Mouse (Mus musculus) right cerebral cortex, adult 18-20 months (tissue): ENCODE measurements around the gene P3h4.

ENCODE experiments used
- DNase-seq: peaks from one replicate; pipeline ENCODE4 v3.0.0; 2022; ENCODE audit warnings: mixed read lengths

The P3h4 gene

GRCm38 (mm10) chr11:100408076-100408834 lies 6.4 kb downstream of the P3h4 start:
- peak; percentile 65 for DNase-seq

GRCm38 (mm10) chr11:100406995-100407705 lies 7.5 kb downstream of the P3h4 start:
- no peak for DNase-seq

- no peak for DNase-seq
Observed at GRCm38 (mm10) chr11:100406273-100406672, 8.4 kb downstream of the P3h4 start.

- no peak for DNase-seq
Observed at GRCm38 (mm10) chr11:100404456-100405074, 10.1 kb downstream of the P3h4 start.

DNA sequence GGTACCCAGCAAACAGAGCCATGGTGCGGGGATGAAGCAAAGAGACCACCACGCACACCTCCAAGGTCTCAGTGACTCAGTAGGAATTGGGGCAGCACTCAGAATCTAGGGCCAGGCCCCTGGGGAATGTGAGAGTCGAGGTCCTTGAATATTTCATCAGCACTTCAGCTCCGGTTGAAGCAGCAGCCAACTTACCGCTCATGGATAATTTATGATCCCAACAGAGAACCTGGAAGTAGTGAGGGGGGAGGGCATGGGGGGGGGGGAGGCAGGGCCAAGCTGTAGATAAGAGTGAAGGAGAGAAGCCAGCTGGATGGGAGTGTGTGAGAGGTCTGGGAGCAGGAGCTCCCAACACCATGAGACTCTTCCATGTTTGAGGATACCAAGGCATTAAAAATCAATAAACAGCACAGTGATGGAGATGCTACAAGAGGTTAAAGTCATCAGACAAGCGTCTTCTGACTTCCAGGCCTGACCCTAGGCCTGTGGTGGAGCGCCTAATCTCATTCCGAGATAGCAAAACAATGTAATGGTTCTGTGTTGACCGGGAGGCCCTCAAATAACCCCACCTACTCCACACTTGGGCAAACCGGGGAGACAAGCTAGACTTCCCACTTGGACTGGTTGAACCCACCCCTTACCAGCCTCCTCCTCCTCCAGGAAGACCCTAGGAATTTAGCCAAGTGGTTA lies 11.0 kb downstream of the P3h4 start:
- DNase-seq: no peak

GRCm38 (mm10) chr11:100402682-100403081 lies 12.0 kb downstream of the P3h4 start:
- DNase-seq: no peak

GRCm38 (mm10) chr11:100402240-100402639 lies 12.4 kb downstream of the P3h4 start:
- DNase-seq: no peak

DNA sequence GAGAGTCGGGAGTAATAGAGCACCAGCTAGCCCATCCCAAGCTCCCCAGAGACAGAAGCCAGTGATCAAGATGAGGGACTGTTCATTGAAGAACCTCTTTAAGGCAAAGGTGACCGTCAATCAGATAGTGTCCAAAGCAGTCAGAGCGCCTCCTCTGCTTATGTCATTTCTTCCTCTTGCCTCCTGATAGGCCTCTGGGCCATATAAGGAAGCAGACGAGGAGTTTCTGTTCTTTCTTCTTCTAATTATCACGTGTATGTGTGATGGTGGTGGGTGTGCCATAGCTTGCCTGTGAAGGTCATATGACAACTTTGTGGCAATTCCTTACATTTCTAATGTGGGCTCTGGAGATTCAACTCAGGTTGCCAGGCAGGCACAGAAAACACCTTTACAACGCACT lies 13.8 kb downstream of the P3h4 start:
- DNase-seq: no peak

DNA sequence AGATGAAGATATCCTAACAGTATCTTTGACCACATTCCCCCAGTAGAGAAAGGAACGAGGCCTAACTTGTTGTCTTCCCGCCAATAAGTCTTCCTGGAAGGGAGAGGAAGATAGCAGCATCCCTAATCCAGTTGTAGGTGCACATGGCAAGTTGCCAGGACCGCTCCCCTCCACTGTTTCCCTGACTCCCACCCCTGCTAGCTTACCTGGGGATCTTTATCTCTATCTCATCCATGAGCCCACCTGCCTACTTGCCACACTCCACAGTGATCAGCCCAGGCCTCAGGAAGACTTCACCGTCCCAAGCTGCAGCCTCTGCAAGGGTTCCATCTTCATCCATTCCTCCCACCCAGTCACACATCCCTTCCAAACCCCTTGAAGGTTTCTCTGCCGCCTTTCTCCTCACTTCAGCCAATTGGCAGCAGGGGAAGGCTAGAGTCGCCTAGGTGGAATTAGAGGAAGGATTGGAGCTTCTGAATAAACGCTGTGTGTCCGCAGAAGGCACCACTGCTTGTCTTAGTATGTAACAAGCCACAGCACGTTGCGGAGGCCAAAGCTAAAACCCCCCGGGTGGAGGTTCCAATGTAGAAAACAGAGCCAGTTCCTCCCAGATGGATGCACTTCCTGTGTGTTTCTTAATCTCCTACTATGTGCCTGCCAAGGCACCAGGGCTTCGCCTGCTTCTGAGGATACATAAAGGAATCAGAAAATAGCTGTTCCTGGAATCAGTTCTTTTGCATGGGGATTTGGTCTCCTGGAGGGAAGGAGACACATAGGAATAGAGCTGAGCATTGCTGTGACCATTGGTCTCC lies 14.7 kb downstream of the P3h4 start:
- DNase-seq: no peak

GRCm38 (mm10) chr11:100399320-100399719 lies 15.3 kb downstream of the P3h4 start:
- DNase-seq: no peak

DNA sequence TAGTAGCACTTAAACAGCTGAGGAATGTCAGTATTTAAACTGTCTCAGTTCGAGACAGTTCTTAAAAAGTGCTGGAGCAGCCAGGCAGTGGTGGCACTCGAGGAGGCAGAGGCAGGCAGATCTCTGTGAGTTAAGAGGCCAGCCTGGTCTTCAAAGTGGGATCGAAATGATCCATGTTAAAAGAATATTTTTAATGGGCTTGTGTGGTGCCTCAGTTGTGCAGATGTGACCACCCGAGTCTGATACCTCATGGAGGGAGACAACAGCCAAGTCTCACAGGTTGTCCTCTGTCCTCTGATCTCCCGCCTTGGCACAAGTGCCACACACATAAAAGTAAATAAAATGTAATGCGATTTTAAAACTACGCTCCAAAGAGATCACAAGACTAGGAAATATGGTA lies 16.1 kb downstream of the P3h4 start:
- DNase-seq: no peak

GRCm38 (mm10) chr11:100397600-100398389 lies 16.8 kb downstream of the P3h4 start, which contains the start of gene Jup:
Gene Jup (minus strand): TSS chr11:100397763.
- DNase-seq: peak; percentile 100

GRCm38 (mm10) chr11:100396886-100397599 lies 17.6 kb downstream of the P3h4 start:
- DNase-seq: peak; percentile 55

- DNase-seq: peak; percentile 60
Observed at GRCm38 (mm10) chr11:100395861-100396631, 18.6 kb downstream of the P3h4 start.

GRCm38 (mm10) chr11:100395200-100395599 lies 19.4 kb downstream of the P3h4 start:
- no peak for DNase-seq

GRCm38 (mm10) chr11:100394353-100395074 lies 20.1 kb downstream of the P3h4 start:
- DNase-seq: no peak

DNA sequence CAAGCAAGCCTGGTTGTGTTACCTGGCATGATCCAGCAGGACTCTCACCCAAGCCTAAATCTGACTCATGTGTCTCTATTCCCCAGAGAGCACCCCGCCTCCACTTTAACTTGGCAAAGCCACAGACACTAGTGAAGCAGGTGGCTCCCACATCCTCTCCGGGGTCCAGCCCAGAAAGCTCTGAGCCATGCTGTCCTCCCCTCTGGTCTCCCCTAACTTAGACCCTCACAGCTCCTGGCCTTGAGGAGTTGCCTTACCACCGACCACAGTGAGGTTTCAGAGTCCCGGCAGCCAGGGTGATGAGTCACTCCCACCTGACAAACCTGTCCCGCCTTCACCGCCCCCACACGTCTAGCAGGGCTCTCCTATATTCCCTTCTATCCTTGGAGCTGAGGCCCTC lies 20.9 kb downstream of the P3h4 start:
- DNase-seq: peak; percentile 56

DNA sequence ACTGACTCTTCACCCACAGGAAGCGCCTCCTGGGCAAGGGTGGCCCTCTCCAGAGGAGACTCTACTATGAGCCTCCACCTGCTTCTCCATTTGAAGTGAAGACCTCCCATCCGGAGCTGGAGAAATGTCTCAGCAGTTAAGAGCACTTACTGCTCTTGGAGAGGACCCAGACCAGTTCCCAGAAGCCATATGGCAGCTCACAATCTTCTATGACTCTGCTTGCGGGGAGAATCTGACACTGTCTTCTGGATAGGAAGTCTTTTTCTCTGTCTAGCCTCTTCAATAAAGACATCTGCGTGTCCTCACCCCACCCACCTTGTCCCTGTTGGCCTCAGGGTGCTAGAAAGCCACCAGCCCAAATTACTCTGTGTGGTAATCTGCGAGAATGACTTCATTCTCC lies 21.7 kb downstream of the P3h4 start:
- peak; percentile 40 for DNase-seq

DNA sequence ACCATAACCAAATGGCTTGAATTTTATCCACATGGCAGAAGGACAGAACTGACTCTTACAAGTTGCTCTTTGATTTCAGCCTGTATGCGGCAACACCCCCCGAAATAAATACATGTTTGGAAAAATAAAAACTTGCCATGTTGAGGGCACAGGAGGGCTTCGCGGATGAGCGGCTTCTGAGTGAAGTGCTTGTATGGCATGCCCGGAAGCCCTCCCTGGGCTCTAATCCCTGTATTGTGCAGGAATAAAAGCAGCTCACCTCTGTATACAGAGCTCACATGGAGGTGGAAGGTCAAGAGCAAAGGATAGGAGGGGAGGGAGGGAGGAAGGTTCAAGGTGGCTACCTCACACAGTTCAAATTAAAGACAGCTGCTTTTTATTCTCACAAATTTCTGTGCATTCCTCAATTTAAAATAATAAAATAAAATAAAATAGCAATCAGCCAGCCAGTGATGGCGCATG lies 22.7 kb downstream of the P3h4 start:
- DNase-seq: no peak
